Mouse (Mus musculus): ENCODE measurements around the gene Oas3.

- TF ChIP-seq GATA1 (IDR thresholded peaks at IDR 0.05; ENCODE audit: low read length) (no peak), TAL1 (IDR thresholded peaks at IDR 0.05; ENCODE audit: low read length) (no peak)
Measured at GRCm38 (mm10) chr5:120813023-120813422, 35.6 kb upstream of the Oas3 start.
